Mouse (Mus musculus): ENCODE data around the gene Aspdh. TPM values are rescaled to one million over a fixed set of nuclear protein-coding genes. Genes with fewer than 3 reads are reported as not detected.

The Aspdh gene
- total RNA-seq, 2 experiments from 2014 or later, result 0.65 to 0.75 TPM

DNA sequence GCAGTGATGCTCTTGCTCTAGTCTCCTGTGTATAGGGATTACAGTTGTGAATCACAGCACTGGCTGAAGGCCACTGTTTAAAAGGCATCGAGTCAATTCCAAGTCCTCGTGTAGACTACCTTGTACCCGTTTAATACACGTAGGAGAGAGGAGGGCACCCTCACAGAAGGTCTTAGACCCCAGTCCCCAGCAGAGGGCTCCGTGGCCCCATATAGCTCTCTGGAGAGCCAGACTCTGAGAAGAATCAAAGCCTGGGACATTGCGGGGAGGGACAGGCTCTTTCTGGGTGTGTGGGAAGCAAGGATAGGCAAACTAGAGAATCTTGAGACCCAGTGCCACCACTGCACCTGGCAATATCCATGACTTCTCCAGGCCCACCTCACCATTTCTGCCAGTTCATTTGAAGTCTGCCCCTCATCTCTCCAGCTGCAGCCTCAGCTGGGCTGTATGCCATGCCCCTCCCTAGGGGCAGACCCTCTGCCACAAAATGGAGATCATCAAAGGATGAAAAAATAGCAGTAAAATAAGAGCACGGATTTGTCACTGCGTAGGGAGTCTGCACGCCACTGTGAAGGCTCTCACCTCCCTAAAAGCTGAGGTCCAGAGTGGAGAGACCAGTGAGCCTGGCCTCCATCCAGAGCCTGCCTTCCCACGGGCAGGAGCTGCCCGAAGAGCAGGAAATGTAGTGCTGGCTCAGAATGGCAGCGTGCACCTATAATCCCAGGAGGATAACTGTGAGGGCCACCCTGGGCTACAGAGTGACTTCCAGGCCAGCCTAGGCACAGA lies 18.9 kb upstream of the Aspdh start:
- DNase-seq, result no peak

GRCm38 (mm10) chr7:44453256-44453655 lies 11.9 kb upstream of the Aspdh start:
- no peak for DNase-seq
- intact Hi-C loops (cut with DNase I), result no loop called here

More for the DNA sequence above, 18.9 kb upstream of the Aspdh start:
- intact Hi-C loops (cut with DNase I), result loop anchor here (2.0 kb wide), 1 partner anchor 39 kb away; no protein-coding TSS in a partner anchor

GRCm38 (mm10) chr7:44456302-44456701 lies 8.9 kb upstream of the Aspdh start:
- intact Hi-C loops (cut with DNase I), result no loop called here
- no peak for DNase-seq

- intact Hi-C loops (cut with DNase I), result loop anchor here (10.0 kb wide), 1 partner anchor 1145 kb away; the partner anchor contains the start of gene Zfp715
- no peak for DNase-seq
These were observed 5.1 kb upstream of the Aspdh start for GRCm38 (mm10) chr7:44460067-44460466.

- intact Hi-C loops (cut with DNase I), result loop anchor here (10.0 kb wide), 1 partner anchor 1146 kb away; the partner anchor contains the start of gene Zfp715
- no peak for DNase-seq
These were observed 4.3 kb upstream of the Aspdh start for GRCm38 (mm10) chr7:44460767-44461502.

GRCm38 (mm10) chr7:44461503-44462217 lies 3.5 kb upstream of the Aspdh start:
- DNase-seq, result no peak
- intact Hi-C loops (cut with DNase I), result loop anchor here (10.0 kb wide), 1 partner anchor 1147 kb away; the partner anchor contains the start of gene Zfp715

GRCm38 (mm10) chr7:44462218-44463055 lies 2.8 kb upstream of the Aspdh start:
- no peak for DNase-seq
- intact Hi-C loops (cut with DNase I), result loop anchor here (10.0 kb wide), 1 partner anchor 1148 kb away; the partner anchor contains the start of gene Zfp715

DNA sequence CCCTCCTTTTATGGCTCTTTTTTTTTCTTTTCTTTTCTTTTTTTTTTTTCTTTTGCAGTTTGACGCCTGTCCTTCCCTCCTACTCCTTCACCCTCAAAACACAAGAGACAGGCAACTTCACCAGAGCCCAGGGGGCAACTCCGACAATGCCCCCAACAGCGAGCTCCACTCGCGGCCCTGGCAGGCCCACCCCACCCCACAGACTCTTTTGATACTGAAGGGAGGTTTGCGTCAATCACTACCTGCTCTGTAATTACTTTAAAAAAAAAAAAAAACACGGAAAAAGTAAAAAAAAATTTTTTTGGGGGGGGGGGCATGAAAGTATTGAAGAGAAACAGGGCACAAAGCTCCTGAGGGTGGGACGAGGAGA lies 2.1 kb upstream of the Aspdh start:
- intact Hi-C loops (cut with DNase I), result loop anchor here (10.0 kb wide), 1 partner anchor 1148 kb away; the partner anchor contains the start of gene Zfp715
- DNase-seq, result no peak

GRCm38 (mm10) chr7:44463556-44464225 lies 1.5 kb upstream of the Aspdh start:
- intact Hi-C loops (cut with DNase I), result loop anchor here (10.0 kb wide), 1 partner anchor 1149 kb away; the partner anchor contains the start of gene Zfp715
- no peak for DNase-seq

DNA sequence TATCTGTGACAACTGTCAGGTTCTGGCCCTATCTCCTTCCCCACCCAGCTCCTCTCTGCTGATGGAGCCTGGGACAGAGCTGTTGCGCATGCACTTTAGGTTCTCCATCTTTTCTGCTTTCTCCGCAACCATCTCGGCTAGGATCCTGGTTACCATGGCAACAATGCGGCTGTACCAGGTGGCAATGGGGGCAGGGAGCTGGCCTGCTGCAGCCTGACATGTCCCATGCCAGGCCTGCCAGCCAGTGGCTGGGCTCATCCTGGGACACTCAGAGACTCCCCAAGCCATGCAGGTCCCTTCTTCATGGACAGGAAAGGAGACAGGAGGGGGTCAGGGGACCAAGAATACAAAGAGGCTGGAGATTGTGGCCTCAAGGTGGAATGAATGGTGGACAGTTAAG lies 680 bp upstream of the Aspdh start:
- intact Hi-C loops (cut with DNase I), result loop anchor here (10.0 kb wide), 1 partner anchor 1150 kb away; the partner anchor contains the start of gene Zfp715
- DNase-seq, result no peak

GRCm38 (mm10) chr7:44466006-44466887 lies 1.1 kb downstream of the Aspdh start:
- DNase-seq, result no peak
- intact Hi-C loops (cut with DNase I), result loop anchor here (2.0 to 10.0 kb wide), 4 partner anchors 29 to 1151 kb away; partner anchors contain the start of gene Zfp715

DNA sequence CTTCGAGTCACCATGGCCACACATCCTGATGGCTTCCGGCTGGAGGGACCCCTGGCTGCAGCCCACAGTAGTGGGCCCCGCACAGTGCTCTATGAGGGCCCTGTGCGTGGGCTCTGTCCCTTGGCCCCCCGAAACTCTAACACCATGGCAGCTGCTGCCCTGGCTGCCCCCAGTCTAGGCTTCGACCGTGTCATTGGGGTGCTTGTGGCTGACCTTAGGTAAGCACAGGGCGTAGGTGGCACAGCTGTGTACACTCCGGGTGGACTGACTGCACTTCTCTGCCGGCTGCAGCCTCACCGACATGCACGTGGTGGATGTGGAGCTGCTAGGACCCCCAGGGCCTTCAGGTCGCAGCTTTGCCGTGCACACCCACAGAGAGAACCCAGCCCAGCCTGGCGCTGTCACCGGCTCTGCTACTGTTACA lies 1.7 kb downstream of the Aspdh start:
- intact Hi-C loops (cut with DNase I), result loop anchor here (2.0 to 10.0 kb wide), 4 partner anchors 28 to 1152 kb away; partner anchors contain the start of gene Zfp715
- DNase-seq, result no peak

DNA sequence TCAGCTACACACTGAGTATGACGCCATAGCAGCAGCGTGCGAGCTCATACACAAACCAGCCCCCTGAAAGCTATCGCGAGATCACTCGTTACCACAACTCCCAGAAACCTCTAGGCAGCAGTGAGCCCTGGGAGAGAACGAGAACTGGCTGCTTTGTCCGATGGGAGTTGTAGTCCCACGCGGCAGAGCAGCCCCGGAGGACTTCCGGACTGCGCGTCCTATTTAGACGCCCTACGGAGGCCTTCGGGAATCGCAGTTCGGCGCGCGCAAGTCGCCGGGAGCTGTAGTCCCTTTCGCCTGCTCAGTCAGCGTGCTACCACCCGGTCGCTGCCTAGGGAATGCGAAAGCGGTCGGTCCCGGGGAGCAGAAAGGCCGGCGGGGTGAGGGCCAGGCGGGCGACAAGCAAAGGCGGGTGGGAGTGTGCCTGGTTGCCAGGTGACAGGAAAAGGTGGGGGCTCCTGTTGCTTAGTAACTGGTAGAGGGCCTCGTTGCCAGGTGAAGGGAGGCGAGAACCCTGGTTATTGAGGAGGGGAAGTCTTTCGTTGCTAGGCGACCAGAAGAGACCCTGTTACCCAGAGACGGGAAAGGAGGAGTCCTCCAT lies 2.7 kb downstream of the Aspdh start, which contains the start of gene Josd2:
TSS of gene Josd2 (plus strand) at position 170 of the 601 bp plus-strand sequence.
- peak; percentile 88 to 92 for DNase-seq
- intact Hi-C loops (cut with DNase I), result loop anchor here (2.0 to 10.0 kb wide), 4 partner anchors 27 to 1153 kb away; partner anchors contain the start of gene Zfp715

- DNase-seq, result no peak
- intact Hi-C loops (cut with DNase I), result loop anchor here (5.0 to 10.0 kb wide), 3 partner anchors 96 to 1154 kb away; partner anchors contain the start of gene Zfp715
These were observed 3.6 kb downstream of the Aspdh start for GRCm38 (mm10) chr7:44468644-44469285.

GRCm38 (mm10) chr7:44469677-44470675 lies 4.8 kb downstream of the Aspdh start:
- no peak for DNase-seq
- intact Hi-C loops (cut with DNase I), result loop anchor here (5.0 to 10.0 kb wide), 4 partner anchors 98 to 1155 kb away; partner anchors contain the start of genes 1700028J19Rik, 2410002F23Rik and Zfp715
